Mouse (Mus musculus) heart, embryonic 16.5 days (tissue): ENCODE data around the gene Myh9. TPM values are rescaled to one million over a fixed set of nuclear protein-coding genes. Genes with fewer than 3 reads are reported as not detected.

Source experiments
- ATAC-seq: fragments of 200-750 bp; cut with Nextera tagmentation; replicated peaks from 2 replicates; pipeline ENCODE4 v1.8.0; 2017; ENCODE audit warnings: moderate number of reproducible peaks; ENCODE audit not compliant: insufficient read depth, low FRiP score; ENCODE audit errors: extremely low read depth
- H3K27ac ChIP-seq: fragments of 300-500 bp; sonication (generic); 2 replicates; pipeline ENCODE4 v1.5.1; 2014; ENCODE audit warnings: mild to moderate bottlenecking, low read length, control low read depth, moderate library complexity
- H3K27me3 ChIP-seq: fragments of 300-500 bp; sonication (generic); 2 replicates; pipeline ENCODE4 v1.6.1; 2014; ENCODE audit warnings: low read length, mixed read lengths; ENCODE audit not compliant: control insufficient read depth, insufficient read depth
- H3K36me3 ChIP-seq: fragments of 300-500 bp; sonication (generic); 2 replicates; pipeline ENCODE4 v1.6.1; 2014; ENCODE audit not compliant: control insufficient read depth, insufficient read depth
- H3K4me1 ChIP-seq: fragments of 300-500 bp; sonication (generic); 2 replicates; pipeline ENCODE4 v1.6.1; 2014; ENCODE audit warnings: low read length, mixed read lengths; ENCODE audit not compliant: control insufficient read depth, insufficient read depth
- H3K4me2 ChIP-seq: fragments of 300-500 bp; sonication (generic); 2 replicates; pipeline ENCODE4 v1.6.1; 2014; ENCODE audit warnings: low read depth, mild to moderate bottlenecking, control low read depth, low read length
- H3K4me3 ChIP-seq: fragments of 300-500 bp; sonication (generic); 2 replicates; pipeline ENCODE4 v1.5.1; 2014; ENCODE audit warnings: mild to moderate bottlenecking, control low read depth, low read length
- H3K9ac ChIP-seq: fragments of 300-500 bp; sonication (generic); 2 replicates; pipeline ENCODE4 v1.6.1; 2014; ENCODE audit warnings: low read length, control low read depth
- H3K9me3 ChIP-seq: fragments of 300-500 bp; sonication (generic); replicated peaks from 2 replicates; pipeline ENCODE4 v1.6.1; 2016; ENCODE audit warnings: low read length; ENCODE audit not compliant: control insufficient read depth
- WGBS: fragments of 180-500 bp; shearing (Covaris S2); extraction: QIAGEN DNeasy Blood & Tissue Kit; methylation state at CpG from one replicate; pipeline ENCODE4 v1.1.7; 2014; 5-methylcytosine and 5-hydroxymethylcytosine counted together
- polyA plus RNA-seq: library from polyadenylated mRNA; unstranded; fragments of >200 nt; fragmentation: Nextera tagmentation; extraction: Ambion mirVana; gene quantifications from 2 replicates; pipeline ENCODE4 v1.2.1, GENCODE M21; 2015

Gene Myh9
- polyA plus RNA-seq, result 22.8 and 29.7 TPM in 2 replicates

DNA sequence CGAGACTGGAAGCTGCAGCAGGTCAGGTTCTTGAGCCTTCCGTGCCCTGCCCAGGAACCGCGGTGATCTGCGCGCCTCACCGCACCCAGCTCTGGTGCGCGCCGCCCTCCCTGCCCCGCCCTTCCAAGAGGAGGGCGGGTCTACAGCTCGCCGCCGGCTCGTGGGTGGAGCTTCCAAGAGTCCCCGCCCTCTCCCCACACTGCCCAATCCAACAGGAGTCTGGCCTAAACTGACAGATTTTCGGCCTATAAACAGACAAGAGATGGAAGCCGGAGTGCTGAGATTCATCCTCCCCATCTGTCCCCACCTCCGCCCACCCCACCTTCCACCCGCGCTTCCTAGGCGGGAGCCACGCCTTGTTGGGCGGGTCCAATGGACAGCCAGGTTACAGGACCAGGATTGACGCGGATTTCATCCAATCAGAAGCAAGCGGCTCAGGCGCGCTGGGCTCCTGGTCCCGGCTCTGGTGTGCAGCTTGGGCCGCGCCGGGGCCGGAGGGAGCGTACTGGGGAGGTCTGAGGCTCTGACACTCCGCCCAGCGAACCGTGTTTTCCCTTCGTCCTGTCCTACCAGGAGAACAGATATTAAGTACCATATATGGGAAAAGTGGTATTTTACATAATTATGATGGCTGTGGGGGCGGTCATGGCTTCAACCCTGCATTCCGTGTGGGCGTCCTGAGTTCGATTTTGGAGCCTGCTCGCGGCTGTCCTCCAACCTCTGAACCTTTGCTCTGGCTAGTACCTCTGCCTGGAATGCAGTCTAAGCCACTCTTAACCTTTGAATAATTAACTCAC lies at the start of gene Myh9:
Gene Myh9 (minus strand): TSS at position 129 of the 797 bp plus-strand sequence.
- Histone ChIP-seq H3K4me2 (peak within 1 kb of the TSS; percentile 88), H3K9ac (peak within 1 kb of the TSS; percentile 89), H3K9me3 (no peaks in the 10 kb centered on the region), H3K4me3 (peak within 1 kb of the TSS; percentile 87), H3K27ac (peak within 1 kb of the TSS; percentile 94), H3K4me1 (peaks cover 26% of the 10 kb centered on the region), H3K36me3 (no peaks in the 10 kb centered on the region), H3K27me3 (no peaks in the 10 kb centered on the region)
- WGBS, result under 1% methylated on average over 46 of the region's 46 CpGs
- ATAC-seq, result peak; percentile 94

- no peak overlapping the region for H3K4me2 ChIP-seq
- no peak overlapping the region for H3K9ac ChIP-seq
- ATAC-seq, result no peak
- H3K27me3 ChIP-seq, result no peaks in the 10 kb centered on the region
- WGBS, result 70% methylated on average over 8 of the region's 8 CpGs
- H3K36me3 ChIP-seq, result no peaks in the 10 kb centered on the region
- H3K27ac ChIP-seq, result no peak overlapping the region
- H3K4me1 ChIP-seq, result no peaks in the 10 kb centered on the region
- no peaks in the 10 kb centered on the region for H3K9me3 ChIP-seq
- H3K4me3 ChIP-seq, result no peak overlapping the region
Measured at GRCm38 (mm10) chr15:77891766-77892165, 49.8 kb upstream of the Myh9 start.

DNA sequence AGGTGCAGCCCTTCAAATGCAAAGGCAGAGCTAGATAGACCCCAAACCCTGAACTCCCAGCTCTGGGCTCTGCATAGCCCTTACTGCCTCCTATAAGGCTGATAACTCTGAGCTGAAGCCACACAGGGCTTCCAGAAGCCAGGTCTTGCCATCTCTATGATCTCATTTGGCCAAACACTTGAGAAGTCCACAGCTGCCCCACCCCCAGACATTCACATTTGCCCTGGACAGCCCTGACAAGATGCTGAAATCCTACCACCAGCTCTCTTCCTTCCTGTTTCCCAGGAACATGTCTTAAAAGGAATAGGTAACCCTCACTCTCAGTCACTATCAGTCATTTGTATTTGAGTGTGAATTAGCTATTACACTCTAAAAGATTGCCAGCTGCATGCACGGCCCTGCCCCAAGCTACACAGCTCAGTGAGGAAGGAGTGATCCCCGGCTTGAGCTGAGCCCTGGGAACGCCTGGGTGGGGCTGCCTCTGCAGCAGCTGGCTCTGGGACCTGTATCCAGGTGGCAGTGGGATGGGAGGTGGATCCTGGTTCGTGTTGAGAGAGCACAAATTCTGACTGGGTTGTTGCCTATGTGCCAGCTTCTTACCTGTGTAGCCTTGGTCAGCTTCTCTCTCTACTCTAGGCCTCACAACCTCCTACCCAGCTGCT lies 47.9 kb upstream of the Myh9 start:
- ATAC-seq, result no peak
- no peak overlapping the region for H3K9ac ChIP-seq
- no peaks in the 10 kb centered on the region for H3K36me3 ChIP-seq
- H3K9me3 ChIP-seq, result no peaks in the 10 kb centered on the region
- H3K4me3 ChIP-seq, result no peak overlapping the region
- peaks cover 2% of the 10 kb centered on the region; the same call in 1 of the 2 replicates for H3K4me1 ChIP-seq
- WGBS, result 51% methylated on average over 4 of the region's 4 CpGs
- no peaks in the 10 kb centered on the region for H3K27me3 ChIP-seq
- H3K27ac ChIP-seq, result no peak overlapping the region
- no peak overlapping the region for H3K4me2 ChIP-seq

DNA sequence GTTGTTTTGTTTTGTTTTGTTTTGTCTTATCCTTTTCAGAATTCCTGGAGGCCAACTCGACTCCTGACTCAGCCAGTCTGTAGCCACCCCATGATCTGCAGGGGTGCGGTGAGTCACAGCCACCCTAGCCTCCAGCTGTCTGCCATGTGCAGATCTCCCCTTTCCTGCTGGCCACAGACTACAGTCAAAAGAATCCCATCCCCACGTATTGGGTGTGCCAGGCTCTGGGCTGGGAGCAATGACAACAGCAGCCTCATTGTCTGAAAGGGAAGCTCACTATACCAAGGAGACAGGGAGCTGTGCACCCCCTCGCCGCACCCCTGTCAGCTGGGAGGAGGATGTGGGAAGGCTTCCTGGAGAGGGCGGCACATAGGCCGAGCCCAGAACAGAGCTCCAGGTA lies 46.3 kb upstream of the Myh9 start:
- Histone ChIP-seq H3K27me3 (no peaks in the 10 kb centered on the region), H3K4me1 (peaks cover 5% of the 10 kb centered on the region; the same call in 1 of the 2 replicates), H3K36me3 (no peaks in the 10 kb centered on the region), H3K9ac (no peak overlapping the region), H3K4me3 (no peak overlapping the region), H3K27ac (no peak overlapping the region), H3K9me3 (no peaks in the 10 kb centered on the region), H3K4me2 (no peak overlapping the region)
- ATAC-seq, result no peak
- 57% methylated on average over 7 of the region's 7 CpGs for WGBS

GRCm38 (mm10) chr15:77887093-77887488 lies 45.1 kb upstream of the Myh9 start:
- Histone ChIP-seq H3K27ac (no peak overlapping the region), H3K9me3 (no peaks in the 10 kb centered on the region), H3K9ac (no peak overlapping the region), H3K27me3 (no peaks in the 10 kb centered on the region), H3K4me2 (no peak overlapping the region), H3K4me3 (no peak overlapping the region), H3K4me1 (peaks cover 16% of the 10 kb centered on the region), H3K36me3 (no peaks in the 10 kb centered on the region)
- ATAC-seq, result no peak
- WGBS, result 61% methylated on average over 1 of the region's 1 CpGs

DNA sequence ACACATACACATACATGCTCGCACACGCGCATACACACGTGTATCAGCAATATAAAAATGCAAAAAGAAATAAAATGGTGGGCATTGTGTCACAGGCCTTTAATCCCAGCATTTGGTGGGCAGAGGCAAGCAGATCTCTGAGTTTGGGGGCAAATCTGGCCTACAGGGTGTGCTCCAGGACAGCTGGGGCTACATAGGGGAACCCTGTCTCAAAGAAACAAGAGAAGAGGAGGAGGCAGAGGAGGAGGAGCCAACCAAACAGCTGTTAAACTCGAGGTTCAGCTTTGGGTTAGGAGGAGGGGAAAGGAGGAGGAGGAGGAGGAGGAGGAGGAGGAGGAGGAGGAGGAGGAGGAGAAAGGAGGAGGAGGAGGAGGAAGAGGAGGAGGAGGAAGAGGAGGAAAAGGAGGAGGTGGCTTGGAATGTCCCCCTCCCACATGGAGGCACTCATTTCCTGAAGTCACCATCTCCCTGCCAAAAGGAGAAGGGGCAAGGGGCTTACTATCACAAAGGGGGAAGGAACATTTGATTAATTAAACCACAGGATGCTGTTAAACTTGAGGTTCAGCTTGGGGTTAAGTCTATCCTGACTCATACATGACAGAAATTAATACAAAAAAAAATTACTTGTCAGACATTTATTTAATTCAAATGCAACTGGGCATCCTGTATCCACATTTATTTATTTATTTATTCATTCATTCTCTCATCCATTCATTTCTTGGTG lies 44.6 kb upstream of the Myh9 start:
- no peaks in the 10 kb centered on the region for H3K27me3 ChIP-seq
- peaks cover 17% of the 10 kb centered on the region for H3K4me1 ChIP-seq
- H3K9ac ChIP-seq, result no peak overlapping the region
- no peak for ATAC-seq
- WGBS, result 94% methylated on average over 4 of the region's 5 CpGs
- H3K27ac ChIP-seq, result no peak overlapping the region
- H3K36me3 ChIP-seq, result no peaks in the 10 kb centered on the region
- no peak overlapping the region for H3K4me3 ChIP-seq
- H3K4me2 ChIP-seq, result no peak overlapping the region
- H3K9me3 ChIP-seq, result no peaks in the 10 kb centered on the region

GRCm38 (mm10) chr15:77885945-77886344 lies 44.0 kb upstream of the Myh9 start:
- Histone ChIP-seq H3K9me3 (no peaks in the 10 kb centered on the region), H3K36me3 (no peaks in the 10 kb centered on the region), H3K4me3 (no peak overlapping the region), H3K4me2 (no peak overlapping the region), H3K27me3 (no peaks in the 10 kb centered on the region), H3K9ac (no peak overlapping the region), H3K4me1 (peaks cover 17% of the 10 kb centered on the region), H3K27ac (no peak overlapping the region)
- ATAC-seq, result no peak
- 75% methylated on average over 4 of the region's 4 CpGs for WGBS

DNA sequence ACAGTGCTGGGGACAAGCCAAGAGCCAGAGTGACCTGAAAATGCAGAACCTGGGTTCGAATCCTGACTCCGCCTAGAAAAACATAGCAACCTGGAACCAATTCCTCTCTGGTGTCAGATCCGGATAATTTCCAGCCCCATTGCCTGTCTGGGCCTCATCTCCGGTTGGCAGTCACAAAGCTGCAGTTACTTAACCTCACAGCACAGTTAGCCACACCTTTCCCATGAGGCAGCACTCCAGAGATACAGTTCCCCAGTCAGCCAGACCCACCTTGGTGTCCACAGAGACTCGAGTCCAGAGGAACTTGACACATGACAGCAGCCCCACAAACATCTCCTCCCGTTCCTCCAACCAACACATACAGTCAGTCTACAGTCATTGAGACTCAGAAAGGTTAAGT lies 43.2 kb upstream of the Myh9 start:
- Histone ChIP-seq H3K36me3 (no peaks in the 10 kb centered on the region), H3K27ac (no peak overlapping the region), H3K4me2 (no peak overlapping the region), H3K9ac (no peak overlapping the region), H3K27me3 (no peaks in the 10 kb centered on the region), H3K4me1 (peaks cover 17% of the 10 kb centered on the region), H3K4me3 (no peak overlapping the region), H3K9me3 (no peaks in the 10 kb centered on the region)
- no peak for ATAC-seq
- 80% methylated on average over 6 of the region's 6 CpGs for WGBS

DNA sequence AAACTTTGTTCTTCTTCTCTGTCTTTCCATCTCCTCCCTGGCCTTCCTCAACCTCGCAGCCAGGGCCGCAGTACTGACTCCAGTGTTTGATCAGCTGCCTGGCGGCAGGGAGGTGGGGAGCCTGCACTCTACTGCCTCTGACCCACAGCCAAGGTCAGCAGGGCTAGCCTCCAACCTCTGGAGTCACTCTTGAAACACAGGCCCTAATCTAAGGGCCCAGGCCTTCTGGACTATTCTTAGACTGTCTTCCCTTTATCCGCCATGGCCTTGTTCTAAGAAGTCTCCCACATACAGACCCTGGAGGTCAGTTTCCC lies 41.7 kb upstream of the Myh9 start:
- Histone ChIP-seq H3K4me2 (no peak overlapping the region), H3K4me1 (peaks cover 17% of the 10 kb centered on the region), H3K4me3 (no peak overlapping the region), H3K9me3 (no peaks in the 10 kb centered on the region), H3K27me3 (no peaks in the 10 kb centered on the region), H3K36me3 (no peaks in the 10 kb centered on the region), H3K9ac (no peak overlapping the region), H3K27ac (peak overlapping the region; percentile 61)
- WGBS, result 66% methylated on average over 4 of the region's 4 CpGs
- no peak for ATAC-seq
